Mouse (Mus musculus) fibroblast of lung, adult 2 months (primary cell): ENCODE measurements around the gene Tmem262.
A peak's percentile ranks its signal among the peaks of the same experiment; 100 is the strongest.

Experiments
- DNase-seq: peaks from one replicate; pipeline ENCODE4 v3.0.0-alpha.2; 2011; ENCODE audit warnings: low read depth

The Tmem262 gene

GRCm38 (mm10) chr19:6061021-6061533 is 18.8 kb upstream of the Tmem262 start, which contains the start of gene Znhit2:
Znhit2 (plus strand) TSS chr19:6061192.
- peak; percentile 91 for DNase-seq

- no peak for DNase-seq
Measured at GRCm38 (mm10) chr19:6061641-6062302, 18.1 kb upstream of the Tmem262 start.

- no peak for DNase-seq
Measured at GRCm38 (mm10) chr19:6062418-6062817, 17.4 kb upstream of the Tmem262 start.

- no peak for DNase-seq
Measured at GRCm38 (mm10) chr19:6063081-6063480, 16.8 kb upstream of the Tmem262 start.

GRCm38 (mm10) chr19:6066571-6066970 is 13.3 kb upstream of the Tmem262 start:
- no peak for DNase-seq

GRCm38 (mm10) chr19:6067011-6067723 is 12.7 kb upstream of the Tmem262 start:
- DNase-seq = no peak

- no peak for DNase-seq
Measured at GRCm38 (mm10) chr19:6067724-6068415, 12.0 kb upstream of the Tmem262 start, which contains the start of gene Tm7sf2. Tm7sf2 (minus strand) TSS chr19:6068373.

GRCm38 (mm10) chr19:6068951-6069350 is 10.9 kb upstream of the Tmem262 start:
- DNase-seq = no peak

GRCm38 (mm10) chr19:6069851-6070250 is 10.0 kb upstream of the Tmem262 start:
- DNase-seq = no peak

- DNase-seq = no peak
Measured at GRCm38 (mm10) chr19:6070571-6071250, 9.1 kb upstream of the Tmem262 start.

GRCm38 (mm10) chr19:6071261-6071660 is 8.6 kb upstream of the Tmem262 start:
- DNase-seq = no peak

GRCm38 (mm10) chr19:6073889-6074288 is 5.9 kb upstream of the Tmem262 start:
- no peak for DNase-seq

- peak; percentile 87 for DNase-seq
Measured at GRCm38 (mm10) chr19:6076564-6077393, 3.1 kb upstream of the Tmem262 start, which contains the start of gene Vps51. Vps51 (minus strand) TSS chr19:6077231.

- DNase-seq = no peak
Measured at GRCm38 (mm10) chr19:6082156-6082555, 2.3 kb downstream of the Tmem262 start, which contains the start of gene Gm28374. Gm28374 (minus strand) TSS chr19:6082256.

GRCm38 (mm10) chr19:6084478-6085248 is 4.8 kb downstream of the Tmem262 start, which contains the start of the genes Zfpl1 and Cdca5:
Zfpl1 (minus strand) TSS chr19:6084956.
Cdca5 (plus strand) TSS chr19:6084983.
- DNase-seq = peak; percentile 92

GRCm38 (mm10) chr19:6085417-6085879 is 5.6 kb downstream of the Tmem262 start:
- DNase-seq = no peak

- DNase-seq = no peak
Measured at GRCm38 (mm10) chr19:6088841-6089240, 9.0 kb downstream of the Tmem262 start.

- DNase-seq = no peak
Measured at GRCm38 (mm10) chr19:6094119-6094518, 14.3 kb downstream of the Tmem262 start, which contains the start of gene AC131692.1. AC131692.1 (plus strand) TSS chr19:6094419.

- DNase-seq = no peak
Measured at GRCm38 (mm10) chr19:6097847-6098246, 18.0 kb downstream of the Tmem262 start.

- DNase-seq = no peak
Measured at GRCm38 (mm10) chr19:6101186-6101585, 21.4 kb downstream of the Tmem262 start.
